Mouse (Mus musculus) stomach, postnatal 0 days (tissue): ENCODE results near the gene Appl1.

Experiments used
- CTCF ChIP-seq: IDR thresholded peaks from 2 replicates; pipeline ENCODE4 v1.5.1; 2016; ENCODE audit warnings: antibody characterized with exemption, low read depth, mild to moderate bottlenecking, moderate library complexity
- EP300 ChIP-seq: optimal IDR thresholded peaks from 2 replicates; pipeline ENCODE3; 2016; ENCODE audit warnings: antibody characterized with exemption

DNA sequence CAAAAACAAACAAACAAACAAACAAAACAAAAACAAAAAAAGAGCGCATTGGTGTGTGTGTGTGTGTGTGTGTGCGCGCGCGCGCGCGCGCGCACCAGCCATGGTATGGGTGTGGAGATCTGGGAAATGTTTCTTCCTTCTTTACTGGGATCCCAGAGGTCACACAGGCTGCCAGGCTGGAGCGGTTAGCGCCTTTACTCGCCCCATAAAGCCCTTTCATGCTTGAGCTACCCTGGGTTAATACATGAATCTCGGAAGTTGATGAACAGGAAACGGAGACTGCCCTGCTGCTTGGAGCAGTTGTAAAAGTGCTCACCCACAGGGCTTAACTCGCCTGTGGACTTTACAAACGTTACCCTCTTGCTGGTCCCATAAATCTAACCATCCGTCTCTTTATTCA is 20.6 kb upstream of the Appl1 start:
- TF ChIP-seq CTCF (no peak), EP300 (no peak)
